Mouse (Mus musculus): Measurements from ENCODE around the gene Gm9639. TPM values are rescaled to one million over a fixed set of nuclear protein-coding genes. Genes with fewer than 3 reads are reported as not detected.

The Gm9639 gene
- polyA plus RNA-seq (2012; rRNA removed), result not detected in 2 replicates

DNA sequence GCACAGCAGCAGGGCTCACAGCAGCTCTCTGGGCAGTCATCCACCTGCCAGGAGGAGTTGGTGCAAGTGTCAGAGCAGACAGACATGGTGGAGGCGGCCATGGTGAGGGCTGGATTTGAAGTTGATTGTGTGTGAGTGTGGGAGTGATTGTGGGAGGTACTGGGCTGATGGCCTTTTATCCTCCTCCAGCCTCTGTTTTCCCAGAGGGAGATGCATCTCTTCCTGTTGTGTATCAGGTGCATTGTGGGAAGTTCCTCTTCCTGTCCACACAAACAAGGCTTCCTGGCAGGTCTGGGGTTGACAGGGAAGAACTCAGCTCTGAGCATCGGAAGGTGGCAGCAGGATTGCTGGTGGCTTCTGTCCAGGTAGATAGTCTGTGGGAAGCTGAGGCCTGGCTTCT, at the start of gene Gm9639:
Gene Gm9639 (minus strand): TSS at position 101 of the 400 bp plus-strand sequence.

GRCm38 (mm10) chr10:77835647-77836046, 40.8 kb upstream of the Gm9639 start, which contains the start of gene Krtap10-10:
TSS of gene Krtap10-10 (plus strand) at chr10:77835947.

GRCm38 (mm10) chr10:77826951-77827350, 32.1 kb upstream of the Gm9639 start, which contains the start of gene Krtap10-4:
TSS of gene Krtap10-4 (minus strand) at chr10:77827095.

GRCm38 (mm10) chr10:77814382-77814781, 19.5 kb upstream of the Gm9639 start, which contains the start of gene Gm2696:
TSS of gene Gm2696 (plus strand) at chr10:77814682.

DNA sequence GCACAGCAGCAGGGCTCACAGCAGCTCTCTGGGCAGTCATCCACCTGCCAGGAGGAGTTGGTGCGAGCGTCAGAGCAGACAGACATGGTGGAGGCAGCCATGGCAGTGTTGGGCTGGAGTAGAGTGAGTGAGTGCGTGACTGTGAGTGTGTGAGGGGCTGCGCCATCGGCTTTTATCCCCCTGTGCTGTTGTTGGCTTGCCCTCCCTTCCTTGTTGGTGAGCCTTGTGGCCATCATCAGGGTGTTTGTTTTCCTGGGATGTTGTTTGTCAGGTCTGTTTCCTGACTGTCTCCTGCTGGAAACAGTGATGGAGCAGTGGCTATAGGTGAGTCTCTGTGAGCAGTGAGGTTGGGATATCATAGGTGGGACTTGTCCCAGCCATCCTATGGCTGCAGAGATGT, 16.9 kb upstream of the Gm9639 start, which contains the start of gene Gm9507:
Gene Gm9507 (minus strand): TSS at position 101 of the 400 bp plus-strand sequence.

GRCm38 (mm10) chr10:77798921-77799508, 4.1 kb upstream of the Gm9639 start, which contains the start of gene Gm19668:
TSS of gene Gm19668 (minus strand) at chr10:77799133.

DNA sequence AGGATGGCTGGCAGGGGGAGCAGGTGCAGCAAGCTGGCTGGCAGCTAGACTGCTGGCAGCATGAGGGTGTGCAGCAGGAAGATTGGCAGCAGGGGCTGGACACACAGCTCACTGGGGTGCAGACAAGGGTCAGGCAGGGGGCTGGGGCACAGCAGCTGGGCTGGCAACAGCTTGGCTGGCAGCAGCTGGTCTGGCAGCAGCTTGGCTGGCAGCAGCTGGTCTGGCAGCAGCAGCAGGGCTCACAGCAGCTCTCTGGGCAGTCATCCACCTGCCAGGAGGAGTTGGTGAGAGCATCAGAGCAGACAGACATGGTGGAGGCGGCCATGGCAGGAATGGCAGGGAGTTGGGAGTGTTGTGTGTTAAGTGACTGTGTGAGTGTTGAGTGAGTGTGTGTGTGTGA, 7.0 kb downstream of the Gm9639 start, which contains the start of gene Gm7137:
Gene Gm7137 (minus strand): TSS at position 325 of the 400 bp plus-strand sequence.

DNA sequence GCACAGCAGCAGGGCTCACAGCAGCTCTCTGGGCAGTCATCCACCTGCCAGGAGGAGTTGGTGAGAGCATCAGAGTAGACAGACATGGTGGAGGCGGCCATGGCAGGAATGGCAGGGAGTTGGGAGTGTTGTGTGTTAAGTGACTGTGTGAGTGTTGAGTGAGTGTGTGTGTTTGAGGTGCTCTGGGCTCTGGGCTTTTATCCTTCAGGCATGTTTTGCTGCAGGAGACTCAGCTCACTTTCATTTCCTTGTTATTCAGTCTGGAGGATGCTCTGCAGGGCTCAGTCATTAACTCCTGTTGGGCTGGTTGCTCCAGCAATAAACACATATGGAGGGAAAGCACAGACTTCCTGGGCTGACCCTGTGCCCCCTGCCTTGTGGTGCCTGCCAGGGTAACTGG, 12.4 kb downstream of the Gm9639 start, which contains the start of gene Gm3250:
Gene Gm3250 (minus strand): TSS at position 101 of the 400 bp plus-strand sequence.

DNA sequence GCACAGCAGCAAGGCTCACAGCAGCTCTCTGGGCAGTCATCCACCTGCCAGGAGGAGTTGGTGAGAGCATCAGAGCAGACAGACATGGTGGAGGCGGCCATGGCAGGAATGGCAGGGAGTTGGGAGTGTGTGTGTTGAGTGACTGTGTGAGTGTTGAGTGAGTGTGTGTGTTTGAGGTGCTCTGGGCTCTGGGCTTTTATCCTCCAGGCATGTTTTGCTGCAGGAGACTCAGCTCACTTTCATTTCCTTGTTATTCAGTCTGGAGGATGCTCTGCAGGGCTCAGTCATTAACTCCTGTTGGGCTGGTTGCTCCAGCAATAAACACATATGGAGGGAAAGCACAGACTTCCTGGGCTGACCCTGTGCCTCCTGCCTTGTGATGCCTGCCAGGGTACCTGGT, 18.0 kb downstream of the Gm9639 start, which contains the start of gene Gm7138:
Gene Gm7138 (minus strand): TSS at position 101 of the 400 bp plus-strand sequence.

GRCm38 (mm10) chr10:77771225-77771624, 23.7 kb downstream of the Gm9639 start, which contains the start of gene Gm3238:
TSS of gene Gm3238 (minus strand) at chr10:77771325.

DNA sequence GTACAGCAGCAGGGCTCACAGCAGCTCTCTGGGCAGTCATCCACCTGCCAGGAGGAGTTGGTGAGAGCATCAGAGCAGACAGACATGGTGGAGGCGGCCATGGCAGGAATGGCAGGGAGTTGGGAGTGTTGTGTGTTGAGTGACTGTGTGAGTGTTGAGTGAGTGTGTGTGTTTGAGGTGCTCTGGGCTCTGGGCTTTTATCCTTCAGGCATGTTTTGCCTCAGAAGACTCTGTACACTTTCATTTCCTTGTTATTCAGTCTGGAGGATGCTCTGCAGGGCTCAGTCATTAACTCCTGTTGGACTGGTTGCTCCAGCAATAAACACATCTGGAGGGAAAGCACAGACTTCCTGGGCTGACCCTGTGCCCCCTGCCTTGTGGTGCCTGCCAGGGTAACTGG, 35.3 kb downstream of the Gm9639 start, which contains the start of gene Gm3233:
Gene Gm3233 (minus strand): TSS at position 101 of the 400 bp plus-strand sequence.

DNA sequence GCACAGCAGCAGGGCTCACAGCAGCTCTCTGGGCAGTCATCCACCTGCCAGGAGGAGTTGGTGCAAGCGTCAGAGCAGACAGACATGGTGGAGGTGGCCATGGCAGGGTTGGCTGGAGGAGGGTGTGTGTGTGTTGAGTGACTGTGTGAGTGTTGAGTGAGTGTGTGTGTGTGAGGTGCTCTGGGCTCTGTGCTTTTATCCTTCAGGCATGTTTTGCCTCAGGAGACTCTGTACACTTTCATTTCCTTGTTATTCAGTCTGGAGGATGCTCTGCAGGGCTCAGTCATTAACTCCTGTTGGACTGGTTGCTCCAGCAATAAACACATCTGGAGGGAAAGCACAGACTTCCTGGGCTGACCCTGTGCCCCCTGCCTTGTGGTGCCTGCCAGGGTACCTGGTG, 43.6 kb downstream of the Gm9639 start, which contains the start of gene Gm9736:
Gene Gm9736 (minus strand): TSS at position 101 of the 400 bp plus-strand sequence.

Other genes starting within 250 kb of the Gm9639 start
- gene Pttg1ip, start 213.4 kb downstream of the Gm9639 start, polyA plus RNA-seq (2012; rRNA removed), result 38.1 and 43.6 TPM in 2 replicates
- 99.8 and 106 TPM in 2 replicates for gene Sumo3, start 189.0 kb downstream of the Gm9639 start, polyA plus RNA-seq (2012; rRNA removed)
- gene Gm49325, start 188.9 kb downstream of the Gm9639 start, polyA plus RNA-seq (2012; rRNA removed), result 0.09 and 0.12 TPM in 2 replicates
- 19.0 and 20.8 TPM in 2 replicates for gene Ube2g2, start 172.8 kb downstream of the Gm9639 start, polyA plus RNA-seq (2012; rRNA removed)
- 0.03 and 0.10 TPM in 2 replicates for gene Tspear, start 108.5 kb downstream of the Gm9639 start, polyA plus RNA-seq (2012; rRNA removed)
- gene Gm19402, start 104.3 kb downstream of the Gm9639 start, polyA plus RNA-seq (2012; rRNA removed), result not detected in 2 replicates
- not detected in 2 replicates for gene Gm9508, start 97.8 kb downstream of the Gm9639 start, polyA plus RNA-seq (2012; rRNA removed)
- gene Gm10272, start 88.5 kb downstream of the Gm9639 start, polyA plus RNA-seq (2012; rRNA removed), result not detected in 2 replicates
- gene Gm10024, start 83.6 kb downstream of the Gm9639 start, polyA plus RNA-seq (2012; rRNA removed), result not detected in 2 replicates
- gene Gm10142, start 79.3 kb downstream of the Gm9639 start, polyA plus RNA-seq (2012; rRNA removed), result not detected in 2 replicates
- gene Krtap12-1, start 74.5 kb downstream of the Gm9639 start, polyA plus RNA-seq (2012; rRNA removed), result not detected in 2 replicates
- gene Gm10100, start 68.6 kb downstream of the Gm9639 start, polyA plus RNA-seq (2012; rRNA removed), result not detected in 2 replicates
- not detected in 2 replicates for gene Gm18596, start 52.4 kb downstream of the Gm9639 start, polyA plus RNA-seq (2012; rRNA removed)
- not detected in 2 replicates for gene Gm9736, start 43.7 kb downstream of the Gm9639 start, polyA plus RNA-seq (2012; rRNA removed)
- not detected in 2 replicates for gene Gm3233, start 35.4 kb downstream of the Gm9639 start, polyA plus RNA-seq (2012; rRNA removed)
- gene Gm3238, start 23.8 kb downstream of the Gm9639 start, polyA plus RNA-seq (2012; rRNA removed), result not detected in 2 replicates
- gene Gm7138, start 18.1 kb downstream of the Gm9639 start, polyA plus RNA-seq (2012; rRNA removed), result not detected in 2 replicates
- gene Gm3250, start 12.5 kb downstream of the Gm9639 start, polyA plus RNA-seq (2012; rRNA removed), result not detected in 2 replicates
- gene Gm7137, start 6.9 kb downstream of the Gm9639 start, polyA plus RNA-seq (2012; rRNA removed), result not detected in 2 replicates
- gene Gm19668, start 4.1 kb upstream of the Gm9639 start, polyA plus RNA-seq (2012; rRNA removed), result not detected in 2 replicates
- not detected in 2 replicates for gene Gm9507, start 16.8 kb upstream of the Gm9639 start, polyA plus RNA-seq (2012; rRNA removed)
- gene Gm2696, start 19.6 kb upstream of the Gm9639 start, polyA plus RNA-seq (2012; rRNA removed), result not detected in 2 replicates
- gene Krtap10-4, start 32.0 kb upstream of the Gm9639 start, polyA plus RNA-seq (2012; rRNA removed), result not detected in 2 replicates
- gene Krtap10-10, start 40.9 kb upstream of the Gm9639 start, polyA plus RNA-seq (2012; rRNA removed), result not detected in 2 replicates
- not detected in 2 replicates for gene Gm36176, start 51.7 kb upstream of the Gm9639 start, polyA plus RNA-seq (2012; rRNA removed)
- gene Gm10318, start 57.8 kb upstream of the Gm9639 start, polyA plus RNA-seq (2012; rRNA removed), result not detected in 2 replicates
- gene Gm3285, start 66.9 kb upstream of the Gm9639 start, polyA plus RNA-seq (2012; rRNA removed), result not detected in 2 replicates
- gene Lrrc3, start 107.5 kb upstream of the Gm9639 start, polyA plus RNA-seq (2012; rRNA removed), result 5.5 and 6.6 TPM in 2 replicates
- 0.93 and 1.5 TPM in 2 replicates for gene Trpm2, start 175.5 kb upstream of the Gm9639 start, polyA plus RNA-seq (2012; rRNA removed)
- gene 1810043G02Rik, start 183.4 kb upstream of the Gm9639 start, polyA plus RNA-seq (2012; rRNA removed), result 4.4 and 4.9 TPM in 2 replicates
- 43.9 and 47.1 TPM in 2 replicates for gene Pfkl, start 215.0 kb upstream of the Gm9639 start, polyA plus RNA-seq (2012; rRNA removed)
- not detected in 2 replicates for gene Dnmt3l, start 246.9 kb upstream of the Gm9639 start, polyA plus RNA-seq (2012; rRNA removed)
- 0.01 TPM in 1 of 2 replicates, not detected in the other for gene Aire, start 248.5 kb upstream of the Gm9639 start, polyA plus RNA-seq (2012; rRNA removed)